Mouse (Mus musculus) MEL (cell line): ENCODE data around the gene Styk1. TPM values are rescaled to one million over a fixed set of nuclear protein-coding genes. Genes with fewer than 3 reads are reported as not detected.

Experiments used
- DNase-seq: peaks from one replicate; pipeline ENCODE4 v3.0.0; 2011; ENCODE audit warnings: low read depth, low spot score
- H3K27ac ChIP-seq: 2 replicates; pipeline ENCODE4 v1.5.1; 2012; ENCODE audit warnings: low read depth, mild to moderate bottlenecking, control low read depth, low read length, moderate library complexity; ENCODE audit not compliant: control insufficient read depth
- H3K27me3 ChIP-seq, 2 experiments: fragments of 150-350 bp in 1 of 2; sonication (generic) in 1 of 2; 2 replicates each; pipeline ENCODE4 v1.6.1; 2012; ENCODE audit warnings: low read length in 2 of 2, mild to moderate bottlenecking in 2 of 2, improper control_type of control experiment in 1 of 2, moderate library complexity in 1 of 2; ENCODE audit not compliant: insufficient read depth in 2 of 2, control insufficient read depth in 1 of 2
- H3K36me3 ChIP-seq, 2 experiments: 2 replicates each; pipeline ENCODE4 v1.6.1; 2012 to 2014; ENCODE audit warnings: low read length in 2 of 2, improper control_type of control experiment in 1 of 2, inconsistent platforms in 1 of 2, mild to moderate bottlenecking in 1 of 2; ENCODE audit not compliant: insufficient read depth in 2 of 2, control insufficient read depth in 1 of 2
- H3K4me1 ChIP-seq, 2 experiments: fragments of 150-350 bp in 1 of 2; sonication (generic) in 1 of 2; 2 replicates each; pipeline ENCODE4 v1.6.1; 2012; ENCODE audit warnings: low read length in 2 of 2, improper control_type of control experiment in 1 of 2, mild to moderate bottlenecking in 1 of 2; ENCODE audit not compliant: insufficient read depth in 2 of 2, control insufficient read depth in 1 of 2
- H3K4me3 ChIP-seq, 2 experiments: fragments of 150-350 bp in 1 of 2; sonication (generic) in 1 of 2; 2 replicates each; pipeline ENCODE4 v1.5.1; 2012; ENCODE audit warnings: low read depth in 2 of 2, low read length in 2 of 2, mild to moderate bottlenecking in 2 of 2, moderate library complexity in 2 of 2, control low read depth in 1 of 2, improper control_type of control experiment in 1 of 2; ENCODE audit not compliant: control insufficient read depth in 1 of 2, insufficient read depth in 1 of 2
- H3K79me2 ChIP-seq: 2 replicates; pipeline ENCODE4 v1.6.1; 2012; ENCODE audit warnings: mild to moderate bottlenecking, low read length, moderate library complexity; ENCODE audit not compliant: control insufficient read depth, poor library complexity, insufficient read depth
- H3K9ac ChIP-seq: 2 replicates; pipeline ENCODE4 v1.6.1; 2012; ENCODE audit warnings: low read depth, mild to moderate bottlenecking, control low read depth, low read length, moderate library complexity; ENCODE audit not compliant: control insufficient read depth, poor library complexity, severe bottlenecking
- H3K9me3 ChIP-seq: fragments of 150-350 bp; sonication (generic); replicated peaks from 2 replicates; pipeline ENCODE4 v1.6.1; 2012; ENCODE audit warnings: mild to moderate bottlenecking, low read length, improper control_type of control experiment, moderate library complexity; ENCODE audit not compliant: insufficient read depth
- BHLHE40 ChIP-seq: IDR thresholded peaks from 2 replicates; pipeline ENCODE4 v1.6.1; 2012; ENCODE audit warnings: low read depth, mild to moderate bottlenecking, inconsistent platforms, low read length, improper control_type of control experiment, borderline replicate concordance
- CHD1 ChIP-seq: IDR thresholded peaks from 2 replicates; pipeline ENCODE4 v1.6.1; 2012; ENCODE audit warnings: low read depth, mild to moderate bottlenecking, inconsistent platforms, low read length, improper control_type of control experiment
- CHD2 ChIP-seq: IDR thresholded peaks from 2 replicates; pipeline ENCODE4 v1.6.1; 2011; ENCODE audit warnings: low read length, improper control_type of control experiment
- CTCF ChIP-seq, 3 experiments: IDR thresholded peaks in 2 of 3; conservative IDR thresholded peaks in 1 of 3; 2 replicates each; pipeline ENCODE4 v1.5.1; 2011 to 2012; ENCODE audit warnings: low read length in 3 of 3, low read depth in 2 of 3, mild to moderate bottlenecking in 2 of 3, improper control_type of control experiment in 1 of 3, inconsistent platforms in 1 of 3, mixed read lengths in 1 of 3, moderate library complexity in 1 of 3; ENCODE audit not compliant: control insufficient read depth in 1 of 3, insufficient read depth in 1 of 3, poor library complexity in 1 of 3, severe bottlenecking in 1 of 3
- E2F4 ChIP-seq: IDR thresholded peaks from 2 replicates; pipeline ENCODE4 v1.6.1; 2011; ENCODE audit warnings: low read depth, low read length, improper control_type of control experiment, borderline replicate concordance
- ELF1 ChIP-seq: IDR thresholded peaks from 2 replicates; pipeline ENCODE4 v1.6.1; 2014; ENCODE audit warnings: low read depth, mild to moderate bottlenecking, inconsistent platforms, low read length, improper control_type of control experiment, moderate library complexity
- EP300 ChIP-seq, 2 experiments: IDR thresholded peaks; 2 replicates each; pipeline ENCODE4 v1.6.1; 2011; ENCODE audit warnings: improper control_type of control experiment in 2 of 2, low read length in 2 of 2, low read depth in 1 of 2, mild to moderate bottlenecking in 1 of 2
- ETS1 ChIP-seq: IDR thresholded peaks from 2 replicates; pipeline ENCODE4 v1.6.1; 2012; ENCODE audit warnings: low read depth, mild to moderate bottlenecking, inconsistent platforms, low read length, improper control_type of control experiment, moderate library complexity
- GABPA ChIP-seq: IDR thresholded peaks from 2 replicates; pipeline ENCODE4 v1.6.1; 2012; ENCODE audit warnings: low read depth, mild to moderate bottlenecking, inconsistent platforms, low read length, improper control_type of control experiment, moderate library complexity
- GATA1 ChIP-seq: IDR thresholded peaks from 2 replicates; pipeline ENCODE4 v1.6.1; 2011; ENCODE audit warnings: low read depth, low read length, improper control_type of control experiment
- HCFC1 ChIP-seq: IDR thresholded peaks from 2 replicates; pipeline ENCODE4 v1.6.1; 2012; ENCODE audit warnings: low read depth, mild to moderate bottlenecking, inconsistent platforms, low read length, improper control_type of control experiment, moderate library complexity
- JUND ChIP-seq: IDR thresholded peaks from 2 replicates; pipeline ENCODE4 v1.6.1; 2011; ENCODE audit warnings: low read depth, mild to moderate bottlenecking, improper control_type of control experiment, low read length
- MAFK ChIP-seq: IDR thresholded peaks from 2 replicates; pipeline ENCODE4 v1.6.1; 2011; ENCODE audit warnings: low read depth, mild to moderate bottlenecking, low read length, improper control_type of control experiment, borderline replicate concordance
- MAX ChIP-seq: IDR thresholded peaks from 2 replicates; pipeline ENCODE4 v1.6.1; 2011; ENCODE audit warnings: low read length, improper control_type of control experiment
- MAZ ChIP-seq: IDR thresholded peaks from 2 replicates; pipeline ENCODE4 v1.6.1; 2012; ENCODE audit warnings: low read depth, mild to moderate bottlenecking, inconsistent platforms, low read length, improper control_type of control experiment
- MEF2A ChIP-seq: IDR thresholded peaks from 2 replicates; pipeline ENCODE4 v1.6.1; 2014; ENCODE audit warnings: low read depth, mild to moderate bottlenecking, inconsistent platforms, low read length, improper control_type of control experiment; ENCODE audit not compliant: poor library complexity, insufficient replicate concordance, severe bottlenecking; ENCODE audit errors: extremely low read depth
- MXI1 ChIP-seq: IDR thresholded peaks from 2 replicates; pipeline ENCODE4 v1.6.1; 2011; ENCODE audit warnings: mild to moderate bottlenecking, low read depth, low read length, improper control_type of control experiment
- MYC ChIP-seq: IDR thresholded peaks from 2 replicates; pipeline ENCODE4 v1.6.1; 2011; ENCODE audit warnings: low read depth, mild to moderate bottlenecking, low read length, improper control_type of control experiment, moderate library complexity
- NELFE ChIP-seq: IDR thresholded peaks from 2 replicates; pipeline ENCODE4 v1.6.1; 2011; ENCODE audit warnings: low read depth, low read length, improper control_type of control experiment
- NRF1 ChIP-seq: IDR thresholded peaks from 2 replicates; pipeline ENCODE4 v1.6.1; 2014; ENCODE audit warnings: low read depth, mild to moderate bottlenecking, inconsistent platforms, low read length, improper control_type of control experiment, moderate library complexity; ENCODE audit not compliant: poor library complexity, insufficient read depth, severe bottlenecking
- POLR2A ChIP-seq, 2 experiments: IDR thresholded peaks; 2 replicates each; pipeline ENCODE4 v1.6.1; 2011 to 2012; ENCODE audit warnings: low read length in 2 of 2, mild to moderate bottlenecking in 2 of 2, control low read depth in 1 of 2, improper control_type of control experiment in 1 of 2, low read depth in 1 of 2, moderate library complexity in 1 of 2; ENCODE audit not compliant: control insufficient read depth in 1 of 2, insufficient read depth in 1 of 2, poor library complexity in 1 of 2
- POLR2AphosphoS2 ChIP-seq: IDR thresholded peaks from 2 replicates; pipeline ENCODE4 v1.6.1; 2011; ENCODE audit warnings: low read length, improper control_type of control experiment
- POLR2AphosphoS5 ChIP-seq: IDR thresholded peaks from 2 replicates; pipeline ENCODE4 v1.6.1; 2012; ENCODE audit warnings: low read depth, borderline replicate concordance, mild to moderate bottlenecking, inconsistent platforms, low read length, moderate library complexity, mixed read lengths
- RAD21 ChIP-seq: IDR thresholded peaks from 2 replicates; pipeline ENCODE4 v1.6.1; 2011; ENCODE audit warnings: mild to moderate bottlenecking, low read depth, low read length, improper control_type of control experiment
- RCOR1 ChIP-seq: IDR thresholded peaks from 2 replicates; pipeline ENCODE4 v1.6.1; 2012; ENCODE audit warnings: low read depth, mild to moderate bottlenecking, inconsistent platforms, low read length, improper control_type of control experiment
- SIN3A ChIP-seq: IDR thresholded peaks from 2 replicates; pipeline ENCODE4 v1.6.1; 2012; ENCODE audit warnings: low read length, improper control_type of control experiment, inconsistent platforms
- SMC3 ChIP-seq: IDR thresholded peaks from 2 replicates; pipeline ENCODE4 v1.6.1; 2011; ENCODE audit warnings: low read depth, low read length, improper control_type of control experiment
- TAL1 ChIP-seq: IDR thresholded peaks from 2 replicates; pipeline ENCODE4 v1.6.1; 2012; ENCODE audit warnings: mild to moderate bottlenecking, inconsistent platforms, low read length, moderate library complexity, mixed read lengths
- TBP ChIP-seq: IDR thresholded peaks from 2 replicates; pipeline ENCODE4 v1.8.0; 2011; ENCODE audit warnings: low read depth, low read length, improper control_type of control experiment
- TCF12 ChIP-seq: IDR thresholded peaks from 2 replicates; pipeline ENCODE4 v1.6.1; 2014; ENCODE audit warnings: low read depth, mild to moderate bottlenecking, inconsistent platforms, low read length, improper control_type of control experiment, moderate library complexity
- UBTF ChIP-seq: IDR thresholded peaks from 2 replicates; pipeline ENCODE4 v1.6.1; 2012; ENCODE audit warnings: low read depth, mild to moderate bottlenecking, inconsistent platforms, low read length, improper control_type of control experiment, moderate library complexity, borderline replicate concordance; ENCODE audit not compliant: insufficient read depth
- USF1 ChIP-seq: IDR thresholded peaks from 2 replicates; pipeline ENCODE4 v1.6.1; 2014; ENCODE audit warnings: low read depth, mild to moderate bottlenecking, inconsistent platforms, low read length, improper control_type of control experiment, moderate library complexity
- ZC3H11A ChIP-seq: IDR thresholded peaks from 2 replicates; pipeline ENCODE4 v1.6.1; 2012; ENCODE audit warnings: low read depth, mild to moderate bottlenecking, inconsistent platforms, low read length, improper control_type of control experiment
- ZKSCAN1 ChIP-seq: IDR thresholded peaks from 2 replicates; pipeline ENCODE4 v1.6.1; 2012; ENCODE audit warnings: low read depth, mild to moderate bottlenecking, inconsistent platforms, low read length, improper control_type of control experiment, moderate library complexity
- ZMIZ1 ChIP-seq: IDR thresholded peaks from 2 replicates; pipeline ENCODE4 v1.6.1; 2012; ENCODE audit warnings: low read depth, mild to moderate bottlenecking, inconsistent platforms, low read length, improper control_type of control experiment, moderate library complexity
- ZNF384 ChIP-seq: IDR thresholded peaks from 2 replicates; pipeline ENCODE4 v1.6.1; 2012; ENCODE audit warnings: low read depth, mild to moderate bottlenecking, inconsistent platforms, low read length, improper control_type of control experiment
- polyA plus RNA-seq, 2 experiments: library from polyadenylated mRNA; stranded (reverse) in 1 of 2; unstranded in 1 of 2; fragments of >175 nt in 1 of 2; fragments of >200 nt in 1 of 2; gene quantifications; 2 replicates each; pipeline versions ENCODE4 v1.2.1 to v1.2.4; 2012; ENCODE audit warnings: low replicate concordance in 2 of 2, low read depth in 1 of 2; ENCODE audit not compliant: insufficient read length in 2 of 2, insufficient read depth in 1 of 2, missing spikeins in 1 of 2
- total RNA-seq: library from RNA; depleted of rRNA; stranded (reverse); fragments of 300-350 nt; gene quantifications from 2 replicates; pipeline ENCODE4 v1.2.3, GENCODE M21; 2012

Gene Styk1
- total and polyA plus RNA-seq, 3 experiments: 0.11 to 0.12 TPM; not detected in 1

GRCm38 (mm10) chr6:131393873-131394660 is 40.7 kb upstream of the Styk1 start:
- no peaks in the 10 kb centered on the region; the same call in 1 of the 2 replicates for H3K79me2 ChIP-seq
- peaks cover 3 to 11% of the 10 kb centered on the region in 2 experiments for H3K4me1 ChIP-seq
- peaks cover 0 to 14% of the 10 kb centered on the region in 2 experiments; a peak in 2 of 4 replicates for H3K36me3 ChIP-seq
- peak; percentile 78 for DNase-seq
- H3K27ac ChIP-seq: no peak overlapping the region
- no peak overlapping the region for H3K4me3 ChIP-seq
- H3K9me3 ChIP-seq: no peaks in the 10 kb centered on the region
- H3K27me3 ChIP-seq: no peaks in the 10 kb centered on the region
- no peak overlapping the region for H3K9ac ChIP-seq
- TF ChIP-seq ZNF384 (no peak), BHLHE40 (no peak), GATA1 (peak; percentile 80), ELF1 (no peak), UBTF (no peak), TBP (no peak), RAD21 (no peak), MEF2A (no peak), MAFK (no peak), EP300 (IDR thresholded peaks at IDR 0.05; ENCODE audit: low read depth in 1 of 2, low read length in 2 of 2) (peak; percentile 81), POLR2AphosphoS5 (no peak), POLR2A (IDR thresholded peaks at IDR 0.05; ENCODE audit: control insufficient read depth in 1 of 2, insufficient read depth in 1 of 2, low read depth in 1 of 2, low read length in 2 of 2, poor library complexity in 1 of 2) (no peak), ZKSCAN1 (no peak), HCFC1 (0 out of 2 replicates have a peak, but pooled peaks have one; percentile 31), SIN3A (peak; percentile 72), TAL1 (peak; percentile 68), E2F4 (no peak), CHD2 (no peak), RCOR1 (0 out of 2 replicates have a peak, but pooled peaks have one; percentile 56), NELFE (no peak), SMC3 (no peak), NRF1 (no peak), POLR2AphosphoS2 (no peak), CTCF (IDR thresholded peaks at IDR 0.05 in 2 of 3, conservative IDR thresholded peaks at IDR 0.05 in 1 of 3; ENCODE audit: control insufficient read depth in 1 of 3, insufficient read depth in 1 of 3, low read depth in 2 of 3, low read length in 3 of 3, poor library complexity in 1 of 3, severe bottlenecking in 1 of 3) (no peak), ZC3H11A (no peak), CHD1 (no peak), JUND (peak; percentile 98), ETS1 (peak; percentile 71), MAX (no peak), TCF12 (peak; percentile 85), MAZ (no peak), USF1 (no peak), GABPA (no peak), MYC (no peak), ZMIZ1 (no peak), MXI1 (no peak)
